Mouse (Mus musculus) embryo, embryonic 10 days (tissue): ENCODE measurements at regions not wholly inside any gene's neighbourhood (a gene's known extent, or its start where the extent isn't known, plus 50 kb on each side); places are given as distances from the start of the nearest gene placed in this dataset.

Experiments used
- DNase-seq: peaks from one replicate; pipeline ENCODE4 v3.0.0-alpha.2; 2015; ENCODE audit warnings: low spot score

DNA sequence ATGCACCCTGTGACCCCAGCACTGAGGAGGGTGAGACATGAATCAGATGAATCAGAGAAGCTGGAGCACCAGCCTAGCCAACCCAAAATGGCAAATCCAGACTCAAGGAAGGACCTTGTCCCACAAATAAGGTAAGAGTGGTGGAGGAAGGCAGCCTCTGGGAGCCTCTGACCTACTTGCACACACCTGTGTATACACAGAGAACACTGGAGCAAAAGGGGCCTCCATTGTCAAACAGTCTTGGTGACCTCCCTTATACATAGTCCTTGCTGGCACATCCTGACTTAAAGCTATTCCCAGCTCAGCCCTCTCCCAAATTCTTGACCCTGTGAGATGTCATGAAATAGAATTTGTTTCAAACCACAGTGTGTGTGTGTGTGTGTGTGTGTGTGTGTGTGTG is 57.1 kb downstream of the Inhbb start:
- no peak for DNase-seq

DNA sequence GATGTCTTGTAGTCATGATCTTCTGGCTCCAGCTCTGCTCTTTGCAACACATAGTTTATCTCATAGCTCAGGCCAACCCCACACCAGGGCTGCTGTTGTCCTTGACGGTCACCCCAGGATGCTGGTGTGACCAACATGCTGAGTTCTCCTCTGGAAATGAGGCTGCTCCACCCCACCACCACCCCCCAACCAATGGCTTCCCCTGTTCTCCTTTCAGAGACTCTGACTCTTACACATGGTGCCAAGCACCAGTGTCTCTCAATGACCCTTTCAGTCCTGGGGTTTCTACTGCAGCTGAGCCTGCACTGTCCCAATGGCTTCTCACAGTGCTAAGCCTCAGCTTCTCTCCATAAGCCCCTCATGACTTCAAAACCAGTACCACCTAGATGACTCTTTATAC is 64.0 kb downstream of the Inhbb start:
- no peak for DNase-seq

DNA sequence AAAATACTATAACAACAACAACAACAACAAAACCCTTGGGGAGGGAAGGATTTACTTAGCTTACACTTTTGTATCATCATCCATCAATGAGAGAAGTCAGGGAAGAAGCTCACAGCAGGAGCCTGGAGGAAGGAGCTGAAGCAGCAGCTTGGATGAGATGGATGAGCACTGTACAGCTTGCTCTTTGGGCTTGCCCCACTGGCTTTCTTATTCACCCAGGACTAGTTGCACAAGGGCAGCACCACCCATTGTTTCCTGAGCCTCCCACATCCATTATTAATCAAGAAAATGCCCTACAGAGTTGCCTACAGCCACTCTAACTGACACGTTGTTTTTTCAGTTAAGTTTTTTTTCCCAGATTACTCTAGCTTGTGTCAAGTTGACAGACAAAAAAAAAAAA is 65.1 kb downstream of the Inhbb start:
- no peak for DNase-seq

DNA sequence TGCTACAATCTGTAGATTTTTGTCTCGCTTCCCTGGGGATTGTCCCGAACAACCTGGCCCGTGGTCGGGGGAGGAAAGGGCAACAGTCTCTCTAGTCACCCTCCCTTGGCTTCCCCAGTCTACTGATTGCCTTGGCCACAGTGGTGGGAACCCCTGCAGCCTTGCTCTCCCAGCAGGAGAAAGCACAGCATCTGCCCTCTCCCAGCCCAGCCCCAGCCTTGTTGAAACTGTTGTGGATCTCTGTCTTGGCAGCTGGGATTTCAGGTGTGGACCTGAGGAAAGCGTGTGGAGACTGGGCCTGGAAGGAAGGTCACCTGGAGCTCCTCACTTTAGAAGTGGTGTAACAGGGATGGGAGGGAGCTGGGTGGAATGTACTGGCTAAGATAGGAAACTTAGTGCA is 66.6 kb downstream of the Inhbb start:
- no peak for DNase-seq

GRCm38 (mm10) chr1:119351567-119351966 is 70.5 kb downstream of the Inhbb start:
- DNase-seq = no peak

DNA sequence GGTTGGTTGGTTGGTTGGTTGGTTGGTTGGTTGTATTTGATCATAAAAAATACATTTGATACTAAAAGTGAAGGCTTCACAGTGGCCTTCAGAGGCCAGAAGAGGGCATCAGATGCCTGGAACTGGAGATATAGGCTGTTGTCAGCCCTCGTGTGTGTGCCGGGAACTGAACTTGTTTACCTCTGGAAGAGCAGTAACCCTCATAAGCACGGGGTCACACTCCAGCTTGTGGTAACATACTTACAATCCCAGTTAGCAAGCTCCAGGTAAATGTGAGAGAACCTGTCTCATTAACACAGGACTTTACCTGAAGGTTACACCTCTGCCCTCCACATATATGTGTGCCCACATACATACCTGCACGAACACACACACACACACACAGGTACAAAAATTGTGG is 71.2 kb downstream of the Inhbb start:
- DNase-seq = no peak

DNA sequence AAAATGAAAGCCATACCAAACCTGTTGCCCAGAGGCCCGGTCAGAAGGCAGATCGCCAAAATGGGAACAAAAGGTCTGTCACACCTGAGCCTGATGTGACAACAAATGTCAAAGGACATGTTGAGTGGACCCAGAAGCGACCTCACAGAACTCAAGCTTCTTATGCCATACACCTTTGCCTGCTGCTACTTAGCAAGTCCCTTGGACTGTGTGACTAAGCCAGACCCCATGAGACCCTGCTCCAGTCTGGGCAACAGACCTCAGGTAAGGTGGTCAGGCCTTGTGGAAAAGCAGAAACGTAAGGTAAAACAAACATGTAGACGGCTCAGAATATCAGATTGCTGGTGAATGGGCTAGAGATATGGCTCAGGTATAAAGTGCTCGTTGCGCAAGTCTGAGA is 71.8 kb downstream of the Inhbb start:
- DNase-seq = no peak

DNA sequence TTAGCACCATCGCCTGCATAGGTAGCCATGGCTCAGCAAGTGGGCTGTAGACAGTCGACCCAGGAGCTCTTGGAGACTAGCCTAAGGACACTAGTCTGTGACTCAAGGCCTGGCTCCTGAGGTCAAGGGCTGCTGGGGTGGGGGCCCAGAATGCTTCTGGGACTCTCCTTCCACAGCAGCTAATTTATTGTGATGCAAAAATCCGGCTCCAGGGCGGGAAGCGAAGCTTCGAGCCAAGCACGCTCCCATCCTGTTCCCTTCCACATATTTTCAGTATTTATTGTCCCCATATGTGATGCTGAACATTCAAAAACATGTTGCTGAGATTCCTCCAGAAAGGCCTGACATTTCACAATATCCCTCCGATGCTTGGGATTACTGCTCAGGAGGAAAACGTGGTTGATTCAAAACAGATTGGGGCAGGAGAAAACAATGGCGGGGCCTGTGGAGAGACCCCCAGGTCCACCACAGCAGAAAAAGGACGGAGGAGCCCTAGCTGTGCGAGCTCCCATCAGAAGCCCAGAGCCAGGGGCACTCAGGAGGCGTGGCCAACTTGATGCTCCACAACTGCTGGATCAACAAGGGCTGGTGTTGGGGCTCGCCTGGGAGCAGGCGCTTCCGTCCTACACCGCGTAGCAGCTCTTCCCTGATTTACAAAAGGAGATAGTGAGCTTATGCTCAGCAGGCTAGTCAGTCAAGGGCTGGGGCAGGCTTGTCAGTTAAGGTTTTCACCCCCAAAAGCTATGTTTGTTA is 73.4 kb downstream of the Inhbb start:
- DNase-seq = peak; percentile 63

DNA sequence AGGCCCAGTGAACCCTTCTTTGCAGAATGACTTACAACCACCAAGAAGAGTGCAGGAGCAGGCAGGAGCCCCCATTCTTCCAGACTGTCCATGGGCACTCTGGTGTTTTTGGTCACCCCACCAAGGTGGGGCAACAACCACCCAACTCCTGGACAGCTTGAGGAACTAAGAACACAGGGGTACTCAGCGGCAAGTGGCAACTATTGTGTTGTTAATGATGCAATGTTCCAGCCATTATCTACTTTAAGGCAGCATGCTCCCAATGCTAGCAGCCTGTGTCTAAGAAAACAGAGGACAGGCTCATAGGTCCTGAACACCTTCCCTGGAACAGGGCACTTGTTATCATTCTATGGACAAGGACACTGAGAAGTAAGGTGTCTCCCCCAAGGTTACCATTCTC is 74.3 kb downstream of the Inhbb start:
- DNase-seq = no peak

DNA sequence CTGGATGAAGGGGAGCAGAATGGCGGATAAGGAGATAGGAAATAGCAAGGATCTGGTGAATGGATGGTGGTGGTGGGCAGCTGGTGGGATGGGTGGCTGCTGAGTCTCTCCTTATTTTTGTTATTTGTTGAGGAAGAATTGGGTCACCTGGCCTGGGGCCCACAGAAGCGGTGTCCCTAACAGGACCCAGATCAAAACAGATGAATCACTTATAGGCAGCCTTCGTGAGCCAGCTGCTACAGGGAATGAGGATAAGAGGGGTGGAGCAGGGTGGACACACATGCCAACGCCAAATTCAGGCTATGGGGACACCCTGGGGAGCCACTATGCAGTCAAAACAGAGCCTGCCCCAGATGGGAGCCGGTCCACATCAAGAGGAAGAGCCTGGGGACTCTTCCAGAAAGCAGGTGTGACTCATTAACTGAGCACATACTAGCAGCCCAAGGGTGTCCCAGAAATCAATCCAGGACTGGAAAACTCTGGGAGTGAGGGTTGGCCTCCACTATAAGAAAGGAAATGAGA is 75.4 kb downstream of the Inhbb start:
- no peak for DNase-seq

DNA sequence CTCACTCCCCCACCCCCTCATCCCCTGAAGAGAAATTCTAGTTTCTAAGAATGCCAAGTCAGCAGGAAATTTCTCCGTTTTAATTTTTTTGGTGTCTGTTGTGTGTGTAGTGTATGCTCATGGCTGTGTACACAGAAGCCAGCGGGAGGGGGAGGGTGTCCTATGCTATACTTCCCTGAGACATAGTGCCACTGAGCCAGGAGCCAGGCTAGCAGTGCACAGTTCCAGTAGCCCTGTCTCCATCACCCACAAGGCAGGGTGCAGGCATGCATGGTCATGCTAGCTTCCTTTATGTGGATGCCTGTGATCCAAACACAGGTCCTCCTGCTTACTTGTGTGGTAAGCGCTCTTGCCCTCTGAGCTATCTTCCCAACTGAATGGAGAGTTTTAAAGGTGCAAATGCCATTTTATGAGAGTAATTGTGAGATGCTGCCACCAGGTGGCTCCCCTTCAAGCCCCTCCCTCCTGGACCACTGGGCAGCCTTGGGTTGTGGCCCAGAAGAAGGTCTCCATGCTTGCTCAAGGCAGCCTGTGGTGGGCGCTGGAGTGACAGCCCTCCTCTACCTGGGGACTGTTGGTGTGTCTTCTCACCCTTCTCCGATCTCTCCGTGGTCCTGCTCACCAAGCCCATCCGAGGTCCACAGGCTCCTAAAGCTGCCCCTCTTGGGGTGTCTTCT is 76.8 kb downstream of the Inhbb start:
- peak; percentile 30 for DNase-seq

GRCm38 (mm10) chr1:119344046-119344445 is 78.0 kb downstream of the Inhbb start:
- DNase-seq = no peak

GRCm38 (mm10) chr1:119335171-119335570 is 86.9 kb downstream of the Inhbb start:
- DNase-seq = no peak

- DNase-seq = no peak
Observed at GRCm38 (mm10) chr1:119330751-119331326, 91.2 kb downstream of the Inhbb start.

DNA sequence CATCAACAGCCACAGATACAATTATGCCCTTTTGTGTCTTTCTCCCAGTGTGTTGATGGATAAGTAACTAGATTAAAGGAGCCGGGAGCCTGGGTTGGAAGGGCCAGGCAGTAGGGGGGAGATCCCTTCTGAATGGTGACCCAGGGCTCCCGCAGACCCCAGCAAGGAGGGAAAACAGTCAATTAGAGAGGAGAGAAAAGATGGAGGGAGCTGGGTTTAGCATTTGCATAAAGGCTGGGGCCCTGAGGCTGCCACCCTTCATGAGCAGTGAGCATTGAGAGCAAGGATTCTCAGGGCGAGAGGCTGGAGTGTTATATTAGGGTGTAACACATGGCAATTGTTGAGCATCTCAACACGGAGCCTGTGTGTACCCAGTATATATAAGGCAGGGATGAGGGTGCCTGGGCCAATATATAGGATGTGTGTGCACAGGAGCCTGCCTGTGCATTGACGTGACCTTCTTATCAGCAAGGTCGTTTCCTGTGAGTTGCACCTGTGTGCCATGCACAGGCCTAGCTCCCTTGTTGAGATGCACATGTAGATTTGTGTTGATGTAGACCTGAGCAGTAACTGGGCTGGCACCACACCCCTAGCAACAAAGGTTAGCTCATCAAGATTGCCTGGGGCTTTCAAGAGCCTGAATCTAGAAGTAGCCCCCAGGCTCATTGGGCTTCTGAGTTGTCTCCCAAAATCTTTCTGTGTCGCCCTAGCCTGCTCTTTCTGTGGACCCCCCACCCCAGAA is 92.2 kb downstream of the Inhbb start:
- no peak for DNase-seq

DNA sequence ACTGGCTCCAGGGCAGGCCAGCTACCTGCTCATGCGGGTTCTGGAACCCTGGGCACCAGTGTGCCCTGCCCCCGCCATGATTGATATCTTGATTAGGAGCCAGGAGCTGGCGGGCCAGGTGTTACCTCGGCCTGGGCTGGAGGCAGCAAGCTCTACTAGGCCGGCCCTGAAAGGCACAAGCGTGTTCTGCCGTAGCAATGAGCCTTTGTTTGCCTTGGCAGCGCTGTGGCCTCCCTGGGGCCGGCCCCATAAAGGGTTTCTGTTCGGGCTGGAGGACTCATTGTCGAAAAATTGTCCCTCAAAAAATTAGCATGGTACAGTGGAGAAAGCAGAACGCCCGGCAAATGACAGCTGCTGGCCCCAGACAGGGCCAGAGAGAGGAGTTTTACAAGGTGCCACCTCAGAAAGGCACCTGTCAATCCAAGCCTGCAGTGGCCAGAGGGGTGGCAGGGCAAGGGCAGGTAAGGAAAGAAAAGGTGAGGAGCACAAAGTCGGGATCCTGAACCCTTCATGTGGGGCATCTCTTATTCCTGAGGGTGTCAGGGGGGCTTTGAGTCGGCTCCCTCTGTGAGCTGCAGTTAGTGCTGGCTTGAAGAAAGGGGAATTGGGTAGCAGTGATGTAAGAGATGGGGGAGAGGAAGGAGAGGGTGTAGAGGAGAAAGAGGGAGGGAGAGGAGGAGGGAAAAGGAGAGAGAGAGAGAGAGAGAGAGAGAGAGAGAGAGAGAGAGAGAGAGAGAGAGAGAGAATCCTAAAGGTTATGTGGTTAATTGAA is 92.9 kb downstream of the Inhbb start:
- peak; percentile 17 for DNase-seq

- DNase-seq = no peak
Observed at GRCm38 (mm10) chr1:119324551-119324950, 97.5 kb downstream of the Inhbb start.

- no peak for DNase-seq
Observed at GRCm38 (mm10) chr1:119322279-119322995, 99.6 kb downstream of the Inhbb start.

DNA sequence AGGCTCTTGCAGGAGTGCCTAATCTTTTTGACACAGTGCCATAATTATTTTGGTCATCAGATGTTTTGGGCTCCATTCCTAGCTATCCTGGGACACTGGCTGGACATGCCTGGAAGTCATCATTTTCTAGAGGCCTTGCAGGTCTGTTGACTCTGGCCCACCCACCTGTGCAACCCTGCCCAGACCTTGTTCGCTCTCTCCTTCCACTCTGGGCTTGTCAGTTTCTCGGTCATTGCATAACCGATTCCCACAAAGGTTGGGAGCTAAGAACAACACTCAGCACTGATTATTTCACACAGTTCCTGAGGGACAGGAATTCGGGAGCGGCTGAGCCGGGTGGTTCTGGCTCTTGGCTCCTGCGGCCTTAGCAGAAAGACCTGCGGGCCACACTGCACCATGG is 100.2 kb downstream of the Inhbb start:
- DNase-seq = no peak

DNA sequence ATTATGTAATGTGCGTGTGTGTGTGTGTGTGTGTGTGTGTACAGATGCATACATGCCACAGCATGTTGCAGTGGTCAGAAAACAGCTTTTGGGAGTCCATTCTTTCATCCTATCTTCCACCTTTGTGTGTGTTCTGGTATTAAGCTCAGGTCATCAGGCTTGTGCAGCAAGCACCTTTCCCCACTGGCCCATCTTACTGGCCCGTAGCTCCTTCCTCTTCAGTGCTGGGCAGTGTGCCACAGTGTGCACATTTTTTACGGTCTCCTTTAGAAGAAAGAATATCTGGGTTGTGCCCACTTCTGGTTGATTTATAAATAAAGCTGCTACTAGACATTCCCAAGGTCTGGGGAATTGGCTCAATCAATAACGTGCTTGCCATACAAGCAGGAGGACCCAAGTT is 105.0 kb downstream of the Inhbb start:
- no peak for DNase-seq

GRCm38 (mm10) chr1:119308719-119309365 is 113.2 kb downstream of the Inhbb start:
- peak; percentile 49 for DNase-seq
